Mouse (Mus musculus): ENCODE measurements around the gene Nxph2. TPM values are rescaled to one million over a fixed set of nuclear protein-coding genes. Genes with fewer than 3 reads are reported as not detected.
A peak's percentile ranks its signal among the peaks of the same experiment; 100 is the strongest.
"Not testable (repeated sequence)": the region's sequence is repeated elsewhere in the genome, so short reads cannot be mapped to it uniquely, and the experiment has no call there.

Gene Nxph2
- total RNA-seq (2021): 1 to 10 TPM; 2.1 to 2.3 TPM

- DNase-seq (ENCODE audit: extremely low spot score in 1 of 2, low spot score in 1 of 2): peak; percentile 8 to 30
These were observed at the start of gene Nxph2 for GRCm38 (mm10) chr2:23320746-23321585. Gene Nxph2 (plus strand): TSS chr2:23321246.

- DNase-seq (ENCODE audit: extremely low spot score in 1 of 2, low spot score in 1 of 2): not testable (repeated sequence)
These were observed 30.1 kb upstream of the Nxph2 start for GRCm38 (mm10) chr2:23290991-23291390.

GRCm38 (mm10) chr2:23314869-23315268 lies 6.2 kb upstream of the Nxph2 start:
- DNase-seq (ENCODE audit: extremely low spot score in 1 of 2, low spot score in 1 of 2): no peak

Other genes starting within 250 kb of the Nxph2 start
- under 1 TPM; 0.61 to 0.76 TPM for gene Mastl, start 165.2 kb upstream of the Nxph2 start, total RNA-seq (2021)
- gene Yme1l1, start 164.9 kb upstream of the Nxph2 start, total RNA-seq (2021): 10 to 100 TPM; 85.8 to 91.9 TPM
- under 1 TPM; 0.19 to 0.25 TPM for gene 4931423N10Rik, start 113.8 kb upstream of the Nxph2 start, total RNA-seq (2021)